Mouse (Mus musculus) megakaryocyte, embryonic 14.5 days (primary cell): ENCODE results near the gene Slco2a1. TPM values are rescaled to one million over a fixed set of nuclear protein-coding genes. Genes with fewer than 3 reads are reported as not detected.

ENCODE experiments used
- H3K27me3 ChIP-seq: replicated peaks from 2 replicates; pipeline ENCODE3; 2012; ENCODE audit warnings: inconsistent platforms
- H3K36me3 ChIP-seq: replicated peaks from 2 replicates; pipeline ENCODE3; 2012; ENCODE audit warnings: low read length, inconsistent platforms, mixed read lengths
- H3K4me1 ChIP-seq: 2 replicates; pipeline ENCODE4 v1.6.1; 2012; ENCODE audit warnings: inconsistent platforms
- H3K4me3 ChIP-seq: replicated peaks from 2 replicates; pipeline ENCODE3; 2012; ENCODE audit warnings: moderate library complexity, mild to moderate bottlenecking, inconsistent platforms
- H3K9me3 ChIP-seq: 2 replicates; pipeline ENCODE4 v1.6.1; 2012; ENCODE audit warnings: inconsistent platforms
- FLI1 ChIP-seq: IDR thresholded peaks from 2 replicates; pipeline ENCODE4 v1.6.1; 2012; ENCODE audit warnings: low read length, inconsistent platforms, mixed read lengths
- GATA1 ChIP-seq: IDR thresholded peaks from 3 replicates; pipeline ENCODE4 v1.6.1; 2012; ENCODE audit warnings: mixed read lengths, low read length, inconsistent platforms, borderline replicate concordance
- polyA plus RNA-seq: library from polyadenylated mRNA; stranded (reverse); fragments of >175 nt; gene quantifications from 2 replicates; pipeline ENCODE4 v1.2.3, GENCODE M21; 2012; ENCODE audit warnings: low replicate concordance; ENCODE audit not compliant: insufficient read depth

Gene Slco2a1
- polyA plus RNA-seq: not detected in 2 replicates

- Histone ChIP-seq H3K9me3 (peaks cover 5% of the 10 kb centered on the region; the same call in 1 of the 2 replicates), H3K4me3 (no peak within 1 kb of the TSS), H3K27me3 (no peaks in the 10 kb centered on the region), H3K36me3 (no peaks in the 10 kb centered on the region), H3K4me1 (no peaks in the 10 kb centered on the region)
- TF ChIP-seq GATA1: no peak
- no peak for TF ChIP-seq FLI1
Observed at GRCm38 (mm10) chr9:102988462-102988861, at the start of gene Slco2a1. TSS of gene Slco2a1 (plus strand) at chr9:102988712.

GRCm38 (mm10) chr9:102942221-102942620 is 46.3 kb upstream of the Slco2a1 start:
- H3K36me3 ChIP-seq: no peaks in the 10 kb centered on the region
- peaks cover 3% of the 10 kb centered on the region for H3K27me3 ChIP-seq
- no peak for TF ChIP-seq GATA1
- TF ChIP-seq FLI1: no peak
- no peak overlapping the region for H3K4me3 ChIP-seq
- peaks cover 18% of the 10 kb centered on the region for H3K9me3 ChIP-seq
- H3K4me1 ChIP-seq: no peaks in the 10 kb centered on the region

DNA sequence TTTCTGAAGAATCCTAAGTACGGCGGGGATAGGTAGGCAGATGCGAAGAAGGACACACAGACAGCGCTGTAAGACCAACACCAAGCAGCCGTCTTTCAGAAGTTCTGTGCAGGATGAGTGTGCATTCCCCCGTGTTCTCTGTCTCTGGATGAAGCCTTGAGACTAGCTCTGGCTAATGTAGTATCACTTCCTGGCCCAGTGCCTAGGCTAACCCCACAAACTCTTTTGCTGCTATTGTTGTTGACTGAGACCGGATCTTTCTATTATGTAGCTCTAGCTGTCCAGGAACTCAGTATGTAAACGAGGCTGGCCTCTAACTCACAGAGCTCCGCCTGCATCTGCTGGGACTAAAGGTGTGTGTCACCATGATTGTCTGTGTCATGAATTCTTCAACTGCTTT is 43.6 kb upstream of the Slco2a1 start:
- H3K27me3 ChIP-seq: no peaks in the 10 kb centered on the region
- no peak overlapping the region for H3K4me3 ChIP-seq
- H3K36me3 ChIP-seq: no peaks in the 10 kb centered on the region
- no peaks in the 10 kb centered on the region for H3K4me1 ChIP-seq
- TF ChIP-seq FLI1: no peak
- no peak for TF ChIP-seq GATA1
- peaks cover 18% of the 10 kb centered on the region for H3K9me3 ChIP-seq

DNA sequence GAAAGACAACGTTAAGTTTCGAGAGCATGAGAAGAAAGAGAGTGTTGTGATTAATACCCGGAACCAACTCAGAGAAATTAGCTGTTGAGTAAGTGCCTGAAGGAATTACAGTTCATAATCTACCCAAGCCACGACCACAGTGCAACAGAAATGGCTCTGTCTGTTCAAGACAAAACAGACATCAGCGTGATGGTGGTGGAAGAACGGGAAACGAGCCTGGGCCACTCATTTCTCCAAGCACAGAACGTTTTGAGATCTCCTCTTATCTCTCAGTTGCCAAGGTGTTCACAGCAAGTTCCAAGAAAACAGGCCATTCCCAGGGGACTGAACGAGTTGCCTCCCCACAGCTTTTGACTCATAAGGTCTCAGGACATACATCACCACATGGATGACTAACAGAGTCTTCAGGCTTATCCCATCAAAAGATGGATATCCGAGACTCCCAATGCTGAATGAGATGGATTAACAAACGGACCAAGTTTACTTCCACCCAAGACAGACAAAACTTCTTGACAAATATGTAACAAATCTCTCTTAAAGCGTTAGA is 42.0 kb upstream of the Slco2a1 start:
- no peak for TF ChIP-seq GATA1
- Histone ChIP-seq H3K9me3 (peaks cover 20% of the 10 kb centered on the region), H3K27me3 (no peaks in the 10 kb centered on the region), H3K4me3 (no peak overlapping the region), H3K4me1 (no peaks in the 10 kb centered on the region), H3K36me3 (no peaks in the 10 kb centered on the region)

GRCm38 (mm10) chr9:102948706-102949105 is 39.8 kb upstream of the Slco2a1 start:
- Histone ChIP-seq H3K9me3 (peaks cover 6% of the 10 kb centered on the region), H3K4me3 (no peak overlapping the region), H3K4me1 (no peaks in the 10 kb centered on the region), H3K27me3 (no peaks in the 10 kb centered on the region), H3K36me3 (no peaks in the 10 kb centered on the region)
- TF ChIP-seq GATA1 (no peak), FLI1 (no peak)

GRCm38 (mm10) chr9:102951091-102951994 is 37.2 kb upstream of the Slco2a1 start:
- H3K36me3 ChIP-seq: no peaks in the 10 kb centered on the region
- peaks cover 3% of the 10 kb centered on the region; the same call in 1 of the 2 replicates for H3K9me3 ChIP-seq
- H3K4me1 ChIP-seq: no peaks in the 10 kb centered on the region
- H3K27me3 ChIP-seq: peaks cover 2% of the 10 kb centered on the region
- no peak overlapping the region for H3K4me3 ChIP-seq
- TF ChIP-seq GATA1: no peak
- no peak for TF ChIP-seq FLI1

DNA sequence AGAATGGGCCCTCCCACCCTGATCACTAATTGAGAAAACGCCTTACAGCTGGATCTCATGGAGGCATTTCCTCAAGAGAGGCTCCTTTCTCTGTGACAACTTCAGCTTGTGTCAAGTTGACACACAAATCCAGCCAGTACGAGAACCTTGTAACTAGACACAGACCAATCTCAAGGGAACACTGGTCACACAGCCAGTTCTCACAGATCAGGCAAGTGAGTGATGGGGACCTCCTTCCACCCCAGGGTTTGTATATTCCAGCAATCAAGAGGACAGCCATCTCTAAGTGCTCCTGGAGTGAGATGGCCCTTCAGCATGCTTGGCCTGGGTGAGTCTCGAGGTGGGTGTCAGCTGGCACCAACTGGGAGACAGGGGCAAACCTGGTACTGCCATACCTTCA is 32.6 kb upstream of the Slco2a1 start:
- Histone ChIP-seq H3K9me3 (peaks cover 3% of the 10 kb centered on the region; the same call in 1 of the 2 replicates), H3K4me3 (no peak overlapping the region), H3K27me3 (peaks cover 2% of the 10 kb centered on the region), H3K4me1 (no peaks in the 10 kb centered on the region), H3K36me3 (no peaks in the 10 kb centered on the region)
- TF ChIP-seq FLI1: no peak

- TF ChIP-seq GATA1 (no peak), FLI1 (no peak)
- no peaks in the 10 kb centered on the region for H3K36me3 ChIP-seq
- no peaks in the 10 kb centered on the region; the same call in 1 of the 2 replicates for H3K9me3 ChIP-seq
- peaks cover 2% of the 10 kb centered on the region for H3K27me3 ChIP-seq
- no peak overlapping the region for H3K4me3 ChIP-seq
- H3K4me1 ChIP-seq: no peaks in the 10 kb centered on the region
Observed at GRCm38 (mm10) chr9:102958703-102959102, 29.8 kb upstream of the Slco2a1 start.

DNA sequence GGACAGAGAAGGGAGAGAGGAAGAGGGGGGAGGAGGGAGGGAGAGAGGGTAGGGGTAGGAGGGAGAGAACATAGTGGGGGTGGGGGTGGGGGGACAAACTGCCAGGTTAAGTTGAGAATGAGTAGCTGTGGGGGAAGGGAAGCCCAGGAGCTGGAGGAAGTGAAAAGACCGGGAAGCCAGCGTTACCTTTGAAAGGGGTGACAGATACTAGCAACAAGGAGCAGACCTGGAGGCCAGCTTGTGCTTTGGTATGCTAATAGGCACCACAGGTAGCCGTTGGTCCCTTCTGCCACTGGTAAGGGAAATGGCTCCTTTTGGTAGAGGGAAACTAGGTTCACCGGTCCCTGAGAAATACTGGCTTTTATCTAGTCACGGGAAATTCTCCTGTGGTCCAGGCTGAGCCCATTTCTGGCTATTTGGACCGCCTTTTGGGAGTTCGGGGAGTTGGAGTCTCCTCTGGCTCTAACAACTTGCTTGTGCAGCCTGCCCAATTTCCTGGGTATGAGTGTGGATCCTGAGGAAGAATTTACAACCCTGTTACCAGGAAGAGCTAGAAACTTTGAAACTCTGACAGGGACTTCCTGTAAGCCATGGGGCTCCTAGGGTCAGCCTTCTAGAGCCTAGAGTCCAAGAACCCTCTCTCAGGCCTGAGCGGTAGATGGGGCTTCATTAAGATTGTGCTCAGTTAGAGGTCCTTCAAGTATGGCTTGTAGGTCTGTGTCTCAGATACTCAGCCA is 27.0 kb upstream of the Slco2a1 start:
- H3K9me3 ChIP-seq: no peaks in the 10 kb centered on the region
- no peaks in the 10 kb centered on the region for H3K27me3 ChIP-seq
- TF ChIP-seq FLI1 (no peak), GATA1 (no peak)
- H3K36me3 ChIP-seq: no peaks in the 10 kb centered on the region
- no peak overlapping the region for H3K4me3 ChIP-seq
- H3K4me1 ChIP-seq: no peaks in the 10 kb centered on the region

DNA sequence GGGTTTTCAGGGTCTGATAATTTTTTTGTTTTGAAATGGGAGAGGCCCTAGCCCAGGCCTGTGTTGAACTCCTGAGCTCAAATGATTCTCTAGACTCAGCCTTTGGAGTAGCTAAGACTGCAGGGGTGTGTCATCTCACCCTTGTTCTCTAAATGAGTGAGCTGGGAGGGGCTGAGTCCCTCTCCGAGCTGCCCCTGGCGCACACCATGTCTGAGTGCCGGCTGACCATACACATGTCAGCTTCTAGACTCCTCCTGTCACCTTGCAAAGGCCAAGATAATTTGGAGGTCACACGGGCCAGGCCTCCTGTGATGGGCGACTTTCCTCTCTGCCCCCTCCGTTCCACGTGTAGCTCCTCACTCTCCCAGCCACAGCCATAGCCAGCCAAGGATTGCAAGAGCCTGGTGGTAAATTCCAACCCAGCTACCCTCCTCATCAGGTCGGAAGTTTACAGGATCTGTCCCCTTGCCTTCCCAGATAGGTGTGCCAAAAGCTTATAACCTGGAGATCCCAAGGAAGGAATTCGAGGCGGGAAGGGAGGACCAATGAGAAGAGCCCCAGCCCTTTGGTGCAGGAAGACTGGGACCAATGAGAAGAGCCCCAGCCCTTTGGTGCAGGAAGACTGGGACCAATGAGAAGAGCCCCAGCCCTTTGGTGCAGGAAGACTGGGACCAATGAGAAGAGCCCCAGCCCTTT is 26.3 kb upstream of the Slco2a1 start:
- H3K9me3 ChIP-seq: no peaks in the 10 kb centered on the region
- H3K27me3 ChIP-seq: no peaks in the 10 kb centered on the region
- H3K4me1 ChIP-seq: no peaks in the 10 kb centered on the region
- H3K4me3 ChIP-seq: no peak overlapping the region
- no peaks in the 10 kb centered on the region for H3K36me3 ChIP-seq
- TF ChIP-seq FLI1 (no peak), GATA1 (no peak)
